Mouse (Mus musculus): ENCODE measurements around the gene Ugt1a1.

Gene Ugt1a1

DNA sequence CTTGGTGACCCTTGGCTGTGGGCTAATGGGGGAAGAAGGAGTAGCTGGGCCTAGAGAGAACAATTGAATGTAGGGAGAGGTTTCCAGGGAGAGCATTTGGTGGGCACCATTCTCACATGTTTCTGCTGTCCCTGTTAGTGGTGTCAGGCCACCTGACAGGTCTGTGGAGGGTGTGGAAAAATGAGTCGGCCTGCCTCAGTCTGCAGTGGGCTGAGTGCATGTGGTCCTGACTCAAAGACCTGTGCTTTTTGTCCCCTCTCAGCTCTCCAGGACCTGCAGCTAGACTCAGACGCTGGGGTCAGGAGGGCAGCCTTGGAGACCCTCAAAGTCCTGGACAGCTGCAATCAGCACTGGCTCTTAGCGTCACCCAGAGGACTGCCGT, 47.9 kb downstream of the Ugt1a1 start:
- DNase-seq = no peak

DNA sequence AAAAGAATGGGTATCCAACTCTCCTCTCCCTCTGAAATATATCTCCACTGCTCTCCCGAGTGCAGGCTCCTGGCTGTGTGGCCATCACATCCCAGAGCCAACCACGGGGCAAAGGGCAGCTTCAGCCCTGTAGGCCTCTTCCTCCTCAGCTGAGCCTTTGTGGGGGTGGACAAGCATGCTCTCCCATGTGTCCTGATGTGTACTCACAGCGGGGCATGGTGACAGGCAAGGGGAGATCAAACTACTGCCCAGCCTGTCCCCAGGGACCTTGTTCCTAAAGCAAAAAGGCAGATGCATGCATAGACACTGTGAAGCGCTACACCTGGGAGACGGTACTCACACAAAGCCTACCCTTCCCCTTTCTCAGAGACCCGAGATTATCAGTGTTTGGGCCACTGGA, 48.4 kb downstream of the Ugt1a1 start:
- DNase-seq = peak; percentile 74 to 79

DNA sequence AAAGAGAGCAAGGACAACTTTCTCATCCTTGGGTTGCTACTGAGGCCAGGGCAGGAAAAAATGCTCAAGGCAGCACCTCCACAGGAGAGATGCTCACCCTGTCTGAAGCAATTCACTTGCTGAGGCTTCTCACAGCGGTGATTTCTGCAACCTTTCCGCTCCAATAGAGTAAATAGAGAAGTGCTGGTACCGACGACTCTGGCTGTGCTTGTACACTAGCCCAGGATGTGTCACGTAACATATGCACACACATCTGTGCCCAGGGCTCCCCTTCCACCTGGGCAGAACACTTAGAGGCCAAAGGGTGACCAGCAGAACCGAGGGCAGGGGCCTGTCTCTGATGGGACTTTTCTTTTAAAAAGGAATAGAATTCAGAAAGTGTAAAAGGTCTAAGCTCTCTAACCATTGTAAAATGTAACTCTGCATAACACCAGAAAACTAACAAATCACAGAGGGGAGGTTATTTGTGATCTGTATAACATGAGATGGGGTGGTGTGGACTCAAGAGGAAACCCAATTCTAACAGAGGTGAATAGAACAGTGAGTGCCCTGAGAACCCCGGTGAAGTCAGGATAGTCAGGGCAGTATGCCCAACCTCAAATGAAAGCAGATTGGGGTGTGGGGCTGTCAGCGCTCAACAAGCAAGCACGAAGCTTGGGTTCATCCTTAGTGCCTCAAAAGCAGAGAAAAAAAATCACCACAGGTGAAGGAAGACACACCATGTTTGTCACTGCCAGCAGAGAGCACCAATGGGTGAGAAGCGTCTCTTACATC, 49.0 kb downstream of the Ugt1a1 start:
- DNase-seq = no peak

DNA sequence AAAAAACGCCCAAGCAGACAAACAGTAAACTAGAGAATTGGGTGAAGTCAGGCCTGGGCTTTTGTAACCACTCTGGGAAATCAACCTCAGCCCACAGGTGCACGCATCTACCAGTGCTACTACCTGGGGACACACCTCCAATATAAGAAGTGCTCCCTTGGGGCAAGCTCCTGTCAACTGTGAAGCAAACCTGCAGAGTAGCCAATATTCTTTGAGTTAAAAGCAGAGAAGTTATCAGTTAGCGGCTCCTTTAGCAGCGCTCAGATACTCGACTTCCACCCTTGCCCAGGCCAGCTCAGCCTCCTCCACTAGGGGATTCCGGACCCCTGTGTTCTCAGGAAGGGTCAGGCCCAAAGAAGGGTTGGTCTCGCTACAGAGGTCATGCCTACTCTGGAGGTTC, 49.9 kb downstream of the Ugt1a1 start:
- no peak for DNase-seq

DNA sequence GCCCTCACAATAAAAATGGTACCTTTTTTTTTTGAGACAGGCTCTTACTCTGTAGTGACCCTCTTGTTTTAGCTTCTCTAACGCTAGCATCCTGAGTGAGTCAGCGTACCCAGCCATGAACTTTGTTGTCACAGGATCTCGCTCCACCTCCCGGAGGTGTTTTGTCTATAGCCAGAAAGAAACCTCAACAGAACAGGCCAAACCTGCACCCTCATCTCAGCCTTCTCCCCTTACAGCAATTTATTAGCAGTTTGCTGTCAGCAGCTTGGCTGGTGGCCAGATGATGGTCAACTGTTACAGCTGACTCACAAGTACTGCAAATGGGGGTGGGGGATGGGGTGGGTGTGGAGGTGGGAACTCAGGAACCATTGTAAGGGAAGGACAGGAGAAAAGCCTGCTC, 50.5 kb downstream of the Ugt1a1 start:
- DNase-seq = peak; percentile 63 to 72

DNA sequence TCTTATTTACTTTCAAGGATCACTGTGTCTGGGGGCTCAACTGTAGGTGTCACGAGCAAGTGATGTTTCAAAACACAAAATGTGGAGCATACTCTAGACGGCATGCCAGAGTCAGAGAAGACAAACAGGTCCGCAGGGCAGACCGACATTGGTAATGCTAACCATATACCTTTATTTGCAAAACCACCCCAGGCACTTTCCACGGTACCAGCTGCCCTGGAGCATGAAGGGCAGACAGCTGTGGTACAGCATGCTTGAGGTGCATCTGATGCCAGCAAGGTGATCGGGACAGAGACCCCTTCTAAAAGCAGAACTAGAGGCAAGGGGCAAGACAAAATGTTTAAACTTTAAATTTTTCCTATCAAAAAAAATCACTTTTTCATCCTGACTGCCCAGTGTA, 51.2 kb downstream of the Ugt1a1 start:
- DNase-seq = no peak

DNA sequence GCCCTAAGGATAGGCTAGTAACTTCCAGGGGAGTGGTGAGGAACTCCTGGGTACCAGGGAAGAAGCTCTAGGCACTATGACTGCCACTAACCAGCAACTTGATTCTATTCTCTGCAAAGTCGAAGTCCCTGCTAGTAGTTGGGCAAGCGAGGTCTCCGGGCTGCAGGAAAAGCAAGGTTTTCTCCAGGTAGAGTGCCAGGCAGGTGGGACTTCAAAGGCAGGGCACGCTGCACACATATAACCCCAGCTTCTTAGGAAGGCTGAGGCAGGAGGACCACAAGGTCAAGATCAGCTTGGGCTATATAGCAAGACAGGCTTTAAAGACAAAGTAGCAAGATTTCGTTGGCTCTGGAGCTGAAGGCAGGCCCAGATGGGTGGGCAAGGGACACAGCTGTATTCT, 52.0 kb downstream of the Ugt1a1 start:
- no peak for DNase-seq

DNA sequence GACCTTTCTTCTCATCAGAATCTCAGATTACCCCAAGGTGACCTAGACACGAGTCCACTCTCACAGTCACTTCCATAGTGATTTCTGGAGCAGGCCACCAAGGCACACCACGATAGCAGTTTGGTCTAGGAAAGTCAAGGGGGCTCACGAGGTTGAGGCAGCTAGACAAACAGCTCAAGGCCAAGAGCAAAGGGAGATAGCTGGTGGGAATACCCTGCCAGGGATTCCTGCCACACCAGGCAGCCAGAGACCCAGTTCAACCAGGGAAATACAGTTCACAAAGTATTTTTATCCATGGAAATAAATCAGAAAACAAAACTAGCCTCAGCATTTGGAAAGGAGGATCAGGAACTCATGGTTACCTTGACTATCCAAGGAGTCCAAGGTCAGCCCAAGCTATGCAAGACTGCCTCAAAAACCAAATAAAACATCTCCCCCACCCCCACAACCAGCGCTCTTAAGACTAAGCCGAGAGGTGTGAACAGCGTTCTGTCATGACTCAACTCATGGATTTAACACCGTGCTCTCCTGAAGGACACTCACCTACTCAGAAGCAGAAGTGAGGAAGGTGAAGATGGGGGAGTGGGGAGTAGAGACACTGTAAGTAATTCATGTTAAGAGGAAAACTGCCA, 52.6 kb downstream of the Ugt1a1 start:
- no peak for DNase-seq

DNA sequence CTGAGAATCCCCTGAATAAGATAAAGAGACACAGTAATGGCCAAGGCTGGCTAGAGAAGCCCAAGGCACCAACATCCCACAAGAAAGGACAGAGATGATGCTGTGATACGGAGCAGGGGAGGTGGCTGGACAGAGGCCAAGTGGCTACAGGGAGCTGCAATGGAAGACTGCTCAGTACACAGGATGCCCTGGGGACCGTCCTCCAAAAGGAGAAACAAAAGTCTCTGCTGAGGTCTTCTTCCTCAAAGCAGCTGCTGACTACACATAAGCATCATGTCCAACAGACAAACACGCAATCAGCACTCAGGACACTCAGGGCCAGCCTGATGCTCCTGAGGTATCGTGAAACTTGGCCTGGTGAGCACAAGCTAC, 53.1 kb downstream of the Ugt1a1 start:
- peak in 1 of 2 experiments; percentile 56 for DNase-seq

DNA sequence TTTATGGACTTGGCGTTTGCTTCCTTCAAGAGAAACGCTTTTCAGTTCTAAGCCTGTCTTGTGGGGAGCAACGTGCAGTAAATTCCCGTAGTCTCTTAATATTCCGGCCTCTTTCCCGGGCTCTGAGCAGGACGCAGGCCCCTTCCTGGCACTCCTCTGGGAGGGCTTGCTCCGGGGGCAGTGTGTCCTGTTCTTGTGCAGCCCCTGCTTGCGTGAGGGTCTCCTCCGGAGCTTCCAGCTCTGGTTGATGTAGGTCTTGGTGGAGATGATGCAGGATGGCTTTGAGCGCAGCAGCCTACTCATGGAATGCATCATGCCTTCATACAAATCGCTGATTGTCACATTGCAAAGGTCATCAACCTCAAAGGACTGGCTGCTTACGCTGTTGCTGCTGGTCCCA, 54.4 kb downstream of the Ugt1a1 start:
- no peak for DNase-seq

DNA sequence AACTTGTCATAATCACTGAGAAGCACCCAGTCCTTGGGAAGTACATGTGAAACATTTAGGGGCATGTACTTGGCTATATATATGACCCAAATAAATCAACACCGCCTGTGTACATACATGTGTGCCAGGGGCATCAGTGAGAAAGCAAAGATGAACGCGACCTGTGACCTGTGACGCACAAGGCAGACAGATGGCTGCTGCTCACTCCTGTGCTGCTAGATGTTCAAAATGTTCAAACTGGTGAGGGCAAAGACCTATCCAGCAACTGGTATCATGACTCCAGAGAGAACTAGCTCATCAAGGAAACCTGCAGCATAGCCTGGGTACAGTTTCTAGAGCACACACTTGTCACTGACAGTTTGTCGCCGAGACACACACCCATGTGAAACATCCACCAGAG, 55.7 kb downstream of the Ugt1a1 start:
- no peak for DNase-seq

DNA sequence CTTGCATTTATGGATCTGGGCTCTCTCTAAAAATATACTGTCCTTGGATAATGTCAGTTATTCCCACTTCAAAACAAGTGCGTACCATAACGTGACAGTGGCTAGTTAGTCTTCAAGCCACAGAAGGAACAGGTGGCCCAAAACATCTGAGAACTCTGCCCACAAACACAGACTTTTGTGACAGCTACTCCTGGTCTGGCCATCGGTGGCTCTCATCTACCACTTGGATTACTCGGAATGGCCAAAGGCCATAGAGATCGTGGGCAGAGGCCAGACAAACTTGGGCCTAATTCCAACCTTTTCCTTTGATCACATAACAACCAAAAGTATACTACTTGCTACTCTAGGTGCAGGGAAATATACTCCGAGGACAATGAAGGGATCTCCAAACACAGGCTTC, 56.3 kb downstream of the Ugt1a1 start:
- DNase-seq = no peak

All from kidney, postnatal 36 days (tissue).